Mouse (Mus musculus) kidney, postnatal 4 days (tissue): Measurements from ENCODE around the gene Ddx60.
"Not testable (repeated sequence)": the region's sequence is repeated elsewhere in the genome, so short reads cannot be mapped to it uniquely, and the experiment has no call there.

Experiments
- DNase-seq, 2 experiments: peaks; one replicate each; pipeline ENCODE4 v3.0.0; 2021; ENCODE audit warnings: mixed read lengths in 2 of 2

Ddx60 gene

GRCm38 (mm10) chr8:61927777-61928494 is at the start of gene Ddx60:
TSS of gene Ddx60 (plus strand) at chr8:61928087.
- peak; percentile 82 to 86 for DNase-seq

GRCm38 (mm10) chr8:61894062-61894461 is 33.8 kb upstream of the Ddx60 start:
- peak; percentile 67 to 70 for DNase-seq

GRCm38 (mm10) chr8:61896742-61897141 is 31.1 kb upstream of the Ddx60 start:
- no peak for DNase-seq

- DNase-seq: no peak
Measured at GRCm38 (mm10) chr8:61897402-61897801, 30.5 kb upstream of the Ddx60 start.

- no peak for DNase-seq
Measured at GRCm38 (mm10) chr8:61901028-61901717, 26.7 kb upstream of the Ddx60 start.

GRCm38 (mm10) chr8:61902521-61902920 is 25.4 kb upstream of the Ddx60 start, which contains the start of gene Palld:
TSS of gene Palld (minus strand) at chr8:61902690.
- DNase-seq: no peak

- peak; percentile 42 to 61 for DNase-seq
Measured at GRCm38 (mm10) chr8:61908303-61909215, 19.3 kb upstream of the Ddx60 start.

GRCm38 (mm10) chr8:61909313-61909712 is 18.6 kb upstream of the Ddx60 start:
- DNase-seq: no peak

GRCm38 (mm10) chr8:61912817-61913216 is 15.1 kb upstream of the Ddx60 start:
- DNase-seq: no peak

GRCm38 (mm10) chr8:61913957-61914356 is 13.9 kb upstream of the Ddx60 start:
- DNase-seq: no peak

GRCm38 (mm10) chr8:61917287-61917686 is 10.6 kb upstream of the Ddx60 start:
- no peak for DNase-seq

- DNase-seq: no peak
Measured at GRCm38 (mm10) chr8:61919145-61919788, 8.6 kb upstream of the Ddx60 start.

GRCm38 (mm10) chr8:61920389-61920788 is 7.5 kb upstream of the Ddx60 start:
- no peak for DNase-seq

- no peak for DNase-seq
Measured at GRCm38 (mm10) chr8:61921454-61922054, 6.3 kb upstream of the Ddx60 start.

- no peak for DNase-seq
Measured at GRCm38 (mm10) chr8:61924518-61924917, 3.4 kb upstream of the Ddx60 start.

- no peak for DNase-seq
Measured at GRCm38 (mm10) chr8:61933243-61933642, 5.4 kb downstream of the Ddx60 start.

GRCm38 (mm10) chr8:61937576-61937975 is 9.7 kb downstream of the Ddx60 start:
- no peak for DNase-seq

- not testable (repeated sequence) for DNase-seq
Measured at GRCm38 (mm10) chr8:61964591-61965375, 36.9 kb downstream of the Ddx60 start.

GRCm38 (mm10) chr8:61969581-61969980 is 41.7 kb downstream of the Ddx60 start:
- DNase-seq: no peak

- DNase-seq: no peak
Measured at GRCm38 (mm10) chr8:61984941-61985340, 57.1 kb downstream of the Ddx60 start.
